Mouse (Mus musculus) CD4-positive naive resting alpha-beta T cell, adult 57 days (primary cell): ENCODE results near the gene Vmn2r33. TPM values are rescaled to one million over a fixed set of nuclear protein-coding genes. Genes with fewer than 3 reads are reported as not detected.

ENCODE experiments used
- total RNA-seq: library from RNA; stranded (reverse); gene quantifications from one replicate; pipeline ENCODE4 v1.2.4, GENCODE M21; 2023

The Vmn2r33 gene
- not detected for total RNA-seq

DNA sequence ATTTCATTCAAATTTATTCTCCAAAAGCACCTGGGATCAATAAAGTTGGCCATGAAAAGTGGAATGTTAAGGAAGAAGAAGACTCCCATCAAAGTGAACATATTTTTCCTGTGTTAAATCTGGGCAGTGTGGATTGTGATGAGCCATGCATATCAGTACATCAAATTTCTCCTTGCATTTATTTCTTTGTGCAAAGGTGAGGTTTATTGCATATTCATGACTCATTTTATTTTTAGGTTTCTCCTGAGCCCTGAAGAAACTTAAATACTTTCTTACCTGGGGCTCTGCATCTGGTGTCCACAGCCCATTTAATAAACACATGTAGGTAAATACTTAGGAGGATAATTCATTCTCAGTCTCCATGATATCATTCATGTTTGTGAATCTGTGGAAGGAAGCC is at the start of gene Vmn2r33:
TSS of gene Vmn2r33 (minus strand) at position 101 of the 400 bp plus-strand sequence.

Other genes with a start within 250 kb of the Vmn2r33 start
- not detected for gene Vmn2r30, start 229.2 kb downstream of the Vmn2r33 start, total RNA-seq
- gene Gm45783, start 192.2 kb downstream of the Vmn2r33 start, total RNA-seq = not detected
- gene Vmn2r31, start 167.1 kb downstream of the Vmn2r33 start, total RNA-seq = not detected
- gene Vmn2r32, start 86.8 kb downstream of the Vmn2r33 start, total RNA-seq = not detected
- not detected for gene Vmn2r34, start 122.7 kb upstream of the Vmn2r33 start, total RNA-seq